Mouse (Mus musculus) fat pad, adult 2 months (tissue): ENCODE data around the gene Smim24.

Source experiments
- DNase-seq: peaks from one replicate; pipeline ENCODE4 v3.0.0-alpha.2; 2011; ENCODE audit warnings: low read depth, low spot score; ENCODE audit errors: extremely low read depth

Smim24 gene

GRCm38 (mm10) chr10:81389801-81390677, 2.8 kb upstream of the Smim24 start:
- no peak for DNase-seq

- DNase-seq, result no peak
Observed at GRCm38 (mm10) chr10:81390678-81390965, 2.2 kb upstream of the Smim24 start.

- DNase-seq, result no peak
Observed at GRCm38 (mm10) chr10:81392270-81392669, 581 bp upstream of the Smim24 start.

GRCm38 (mm10) chr10:81393456-81394063, 709 bp downstream of the Smim24 start:
- DNase-seq, result no peak

- DNase-seq, result no peak
Observed at GRCm38 (mm10) chr10:81395127-81395526, 2.3 kb downstream of the Smim24 start.

GRCm38 (mm10) chr10:81395865-81396264, 3.0 kb downstream of the Smim24 start:
- no peak for DNase-seq

GRCm38 (mm10) chr10:81396749-81397148, 3.9 kb downstream of the Smim24 start:
- no peak for DNase-seq

GRCm38 (mm10) chr10:81399296-81399695, 6.4 kb downstream of the Smim24 start:
- DNase-seq, result no peak

GRCm38 (mm10) chr10:81399798-81400308, 7.0 kb downstream of the Smim24 start:
- no peak for DNase-seq

GRCm38 (mm10) chr10:81400371-81401204, 7.7 kb downstream of the Smim24 start:
- no peak for DNase-seq

GRCm38 (mm10) chr10:81401205-81401520, 8.3 kb downstream of the Smim24 start:
- DNase-seq, result no peak

GRCm38 (mm10) chr10:81401521-81402226, 8.8 kb downstream of the Smim24 start:
- DNase-seq, result no peak

- no peak for DNase-seq
Observed at GRCm38 (mm10) chr10:81402227-81402765, 9.4 kb downstream of the Smim24 start.

GRCm38 (mm10) chr10:81403511-81403910, 10.7 kb downstream of the Smim24 start:
- DNase-seq, result no peak

GRCm38 (mm10) chr10:81404082-81404481, 11.2 kb downstream of the Smim24 start:
- DNase-seq, result no peak

GRCm38 (mm10) chr10:81404720-81405119, 11.9 kb downstream of the Smim24 start:
- no peak for DNase-seq

- DNase-seq, result no peak
Observed at GRCm38 (mm10) chr10:81405588-81406201, 12.8 kb downstream of the Smim24 start.

GRCm38 (mm10) chr10:81406504-81407440, 13.9 kb downstream of the Smim24 start:
- no peak for DNase-seq
